Mouse (Mus musculus): Measurements from ENCODE around the gene Gm9945.

GRCm38 (mm10) chr11:53496946-53497345, 17.0 kb downstream of the Gm9945 start:
- TF ChIP-seq CTCF (IDR thresholded peaks at IDR 0.05; ENCODE audit: borderline replicate concordance, insufficient read depth, low read length) (no peak), POLR2A (IDR thresholded peaks at IDR 0.05; ENCODE audit: low read depth, low read length) (no peak)
